Mouse (Mus musculus) right cerebral cortex, postnatal 4 days (tissue): ENCODE data around the gene Arl1.
A peak's percentile ranks its signal among the peaks of the same experiment; 100 is the strongest.
"Not testable (repeated sequence)": the region's sequence is repeated elsewhere in the genome, so short reads cannot be mapped to it uniquely, and the experiment has no call there.

ENCODE experiments used
- DNase-seq: peaks from one replicate; pipeline ENCODE4 v3.0.0-alpha.2; 2022

The Arl1 gene

GRCm38 (mm10) chr10:88730571-88731495 is at the start of gene Arl1:
Gene Arl1 (plus strand): TSS chr10:88730858.
- DNase-seq, result peak; percentile 89

DNA sequence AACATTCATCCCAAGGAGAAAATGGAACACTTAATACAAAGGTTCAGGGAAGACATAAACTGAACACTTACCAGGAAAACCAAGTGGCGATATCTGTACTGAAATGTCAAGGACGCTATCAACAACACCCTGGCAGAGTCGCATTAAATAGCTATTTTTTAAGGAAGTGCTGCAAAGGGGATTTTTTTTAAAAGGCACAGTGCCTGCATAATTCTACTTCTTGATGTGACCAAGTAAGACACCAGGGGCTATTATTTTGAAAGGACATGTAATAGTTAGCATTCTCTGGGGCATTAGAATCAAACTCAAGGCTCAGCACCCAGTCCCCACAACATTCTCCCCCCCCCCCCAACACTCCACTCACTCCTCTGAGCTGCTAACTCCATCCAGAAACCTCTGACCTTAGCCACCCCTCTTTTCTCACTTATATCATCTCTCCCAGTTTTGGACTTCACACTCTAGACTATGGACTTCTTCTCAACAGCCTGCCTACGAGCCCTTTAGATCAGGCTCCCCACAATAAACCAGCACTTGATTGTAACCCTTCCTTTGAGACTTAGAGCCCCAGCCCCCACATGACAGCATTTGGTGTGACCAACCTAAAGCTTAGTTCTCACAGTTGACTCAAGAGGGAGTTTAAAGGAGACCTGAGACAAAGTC is 47.6 kb upstream of the Arl1 start:
- DNase-seq, result no peak

DNA sequence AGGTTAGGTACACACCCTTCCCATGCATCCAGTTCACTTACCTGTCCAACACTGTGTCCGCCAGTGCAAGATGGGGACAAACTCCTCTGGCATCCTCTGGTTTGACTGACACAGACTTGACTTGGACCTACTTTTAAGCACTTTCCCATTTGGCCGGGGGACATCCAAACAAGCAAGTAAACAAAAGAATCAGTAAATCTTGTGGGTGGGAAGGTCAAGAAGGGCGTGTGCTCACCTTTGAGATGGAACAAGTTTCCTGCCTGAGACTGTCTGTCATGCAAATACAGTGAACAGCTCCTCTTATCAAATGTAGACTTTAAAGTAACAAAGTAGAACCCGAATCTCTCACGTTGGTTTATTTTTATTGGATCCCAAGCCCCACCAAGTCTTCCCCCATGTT is 45.7 kb upstream of the Arl1 start, which contains the start of gene Spic:
Gene Spic (minus strand): TSS at position 91 of the 400 bp plus-strand sequence.
- DNase-seq, result no peak

DNA sequence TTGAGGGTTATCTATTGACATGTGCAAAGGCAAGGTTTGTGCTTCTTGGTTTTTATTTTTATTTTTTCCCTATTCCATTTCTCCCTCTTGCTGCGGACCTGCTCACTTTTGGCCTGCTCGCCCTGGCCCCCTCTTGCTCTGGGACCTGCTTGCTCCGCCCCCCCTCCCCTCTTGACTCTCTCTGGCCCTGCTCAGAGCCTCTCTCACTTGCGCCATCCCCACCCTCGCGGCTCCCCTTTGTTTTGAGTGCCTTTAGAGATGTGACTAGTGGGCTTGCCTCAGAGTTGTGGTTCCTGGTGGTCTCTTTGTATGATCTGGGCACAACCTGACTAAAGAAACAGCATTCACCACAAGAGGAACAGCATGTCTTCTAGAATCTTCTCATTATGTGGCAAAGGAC is 29.7 kb upstream of the Arl1 start:
- DNase-seq, result no peak

DNA sequence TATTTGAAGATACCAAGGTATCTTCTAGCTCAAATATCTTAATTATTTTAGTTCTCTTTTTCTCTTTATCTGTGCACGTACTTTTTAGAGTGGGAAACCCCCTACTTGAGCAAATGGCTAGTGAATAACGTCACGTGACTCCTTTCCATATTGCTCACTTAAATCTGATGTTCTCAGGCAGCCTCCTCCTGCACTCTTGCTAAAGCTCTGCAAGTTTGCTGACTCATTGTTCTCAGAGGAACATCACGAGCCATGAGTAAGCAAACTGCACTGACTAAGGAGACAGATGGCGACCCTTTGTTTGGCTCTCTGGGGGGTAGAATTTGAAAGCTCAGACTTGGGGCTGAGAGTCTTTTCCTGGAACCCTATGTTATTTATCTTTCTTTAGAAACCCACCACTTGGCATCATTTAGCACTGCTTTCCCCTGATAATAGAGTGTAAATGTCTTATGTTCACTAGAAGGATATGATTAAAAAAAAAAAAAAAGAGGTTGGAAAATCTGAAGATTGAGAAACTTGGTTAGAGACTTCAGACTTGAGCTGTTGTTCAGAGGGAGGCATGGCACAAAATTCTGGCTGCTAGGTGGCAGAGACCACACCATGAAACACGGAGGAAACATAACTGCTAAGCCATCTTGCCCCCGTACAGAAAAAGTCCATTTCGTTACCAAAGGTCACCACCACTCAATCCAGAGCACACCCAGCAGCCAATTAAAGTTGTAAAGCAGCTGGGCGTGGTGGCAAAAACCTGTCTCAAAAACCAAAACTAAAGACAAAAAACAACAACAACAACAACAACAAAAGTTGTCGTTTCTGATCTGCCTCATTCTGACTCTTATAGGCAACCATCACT is 21.8 kb upstream of the Arl1 start:
- DNase-seq, result no peak

GRCm38 (mm10) chr10:88712359-88712758 is 18.3 kb upstream of the Arl1 start:
- DNase-seq, result no peak

DNA sequence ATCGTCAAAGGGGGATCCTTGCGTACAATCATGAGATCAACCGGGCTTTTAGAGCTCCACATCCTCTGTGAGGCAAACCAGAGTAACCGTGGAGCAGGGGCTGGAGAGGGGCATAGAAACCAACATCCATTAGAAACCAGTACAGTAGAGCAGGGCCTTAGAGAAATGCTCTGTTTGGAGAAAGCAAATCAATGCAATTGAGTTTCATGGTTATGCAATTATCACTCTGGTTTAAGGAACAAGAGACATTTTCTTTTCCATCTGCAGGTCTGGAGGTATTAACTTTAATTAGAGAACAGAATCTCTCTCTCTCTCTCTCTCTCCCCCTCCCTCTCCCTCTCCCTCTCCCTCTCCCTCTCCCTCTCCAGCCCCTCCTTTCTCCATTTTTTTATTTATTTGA is 15.9 kb upstream of the Arl1 start:
- DNase-seq, result no peak

DNA sequence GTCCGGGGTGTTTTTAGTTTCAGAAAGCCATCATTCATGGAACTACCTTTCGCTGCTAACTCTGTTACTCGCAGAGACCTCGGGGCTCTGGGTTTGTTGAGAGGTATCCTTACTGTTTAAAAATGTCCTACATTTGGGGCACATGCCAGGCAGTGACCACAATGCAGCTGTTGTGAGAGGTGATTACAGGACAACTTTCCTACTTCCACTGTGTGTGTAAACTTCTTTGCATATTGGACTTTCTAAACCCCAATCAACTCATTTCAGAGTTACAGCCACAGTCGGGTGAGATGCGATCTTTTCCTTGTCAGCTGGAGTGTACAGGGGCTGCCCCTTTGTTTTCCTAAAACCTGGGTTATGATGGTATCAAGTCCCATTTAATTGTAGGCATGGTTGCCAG is 15.0 kb upstream of the Arl1 start:
- DNase-seq, result no peak

DNA sequence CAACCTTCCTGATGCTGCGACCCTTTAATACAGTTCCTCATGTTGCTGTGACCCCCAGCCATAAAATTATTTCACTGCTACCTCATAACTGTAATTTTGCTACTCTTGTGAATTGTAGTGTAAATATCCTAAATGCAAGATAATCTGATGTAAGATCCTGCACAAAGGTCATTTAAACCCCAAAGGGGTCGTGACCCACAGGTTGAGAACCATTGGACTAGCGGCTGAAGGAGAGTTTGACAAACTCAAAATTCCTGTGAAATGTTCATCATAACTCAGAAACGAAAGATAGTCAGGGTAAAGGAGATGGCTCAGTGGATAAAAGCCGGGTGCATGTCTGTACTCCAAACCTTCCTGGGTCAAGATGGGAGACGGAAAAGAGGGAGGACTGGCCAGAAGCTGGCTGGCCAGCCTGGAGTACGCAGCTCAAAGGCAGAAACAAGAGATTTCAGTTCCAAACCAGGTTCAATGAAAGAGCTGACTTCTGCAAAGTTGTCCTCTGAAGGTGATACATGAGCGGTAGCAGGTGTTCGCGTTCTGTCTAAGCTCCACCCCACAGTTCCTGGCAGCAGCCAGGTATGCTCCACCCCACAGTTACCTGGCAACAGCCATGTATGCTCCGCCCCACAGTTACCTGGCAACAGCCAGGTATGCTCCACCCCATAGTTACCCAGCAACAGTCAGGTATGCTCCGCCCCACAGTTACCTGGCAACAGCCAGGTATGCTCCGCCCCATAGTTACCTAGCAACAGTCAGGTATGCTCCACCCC is 13.5 kb upstream of the Arl1 start:
- no peak for DNase-seq

- DNase-seq, result no peak
Measured at GRCm38 (mm10) chr10:88717756-88718025, 13.0 kb upstream of the Arl1 start.

- DNase-seq, result no peak
Measured at GRCm38 (mm10) chr10:88719618-88720017, 11.0 kb upstream of the Arl1 start.

- no peak for DNase-seq
Measured at GRCm38 (mm10) chr10:88725343-88725742, 5.3 kb upstream of the Arl1 start.

GRCm38 (mm10) chr10:88727128-88727527 is 3.5 kb upstream of the Arl1 start:
- peak; percentile 60 for DNase-seq

- DNase-seq, result no peak
Measured at GRCm38 (mm10) chr10:88728166-88728565, 2.5 kb upstream of the Arl1 start.

DNA sequence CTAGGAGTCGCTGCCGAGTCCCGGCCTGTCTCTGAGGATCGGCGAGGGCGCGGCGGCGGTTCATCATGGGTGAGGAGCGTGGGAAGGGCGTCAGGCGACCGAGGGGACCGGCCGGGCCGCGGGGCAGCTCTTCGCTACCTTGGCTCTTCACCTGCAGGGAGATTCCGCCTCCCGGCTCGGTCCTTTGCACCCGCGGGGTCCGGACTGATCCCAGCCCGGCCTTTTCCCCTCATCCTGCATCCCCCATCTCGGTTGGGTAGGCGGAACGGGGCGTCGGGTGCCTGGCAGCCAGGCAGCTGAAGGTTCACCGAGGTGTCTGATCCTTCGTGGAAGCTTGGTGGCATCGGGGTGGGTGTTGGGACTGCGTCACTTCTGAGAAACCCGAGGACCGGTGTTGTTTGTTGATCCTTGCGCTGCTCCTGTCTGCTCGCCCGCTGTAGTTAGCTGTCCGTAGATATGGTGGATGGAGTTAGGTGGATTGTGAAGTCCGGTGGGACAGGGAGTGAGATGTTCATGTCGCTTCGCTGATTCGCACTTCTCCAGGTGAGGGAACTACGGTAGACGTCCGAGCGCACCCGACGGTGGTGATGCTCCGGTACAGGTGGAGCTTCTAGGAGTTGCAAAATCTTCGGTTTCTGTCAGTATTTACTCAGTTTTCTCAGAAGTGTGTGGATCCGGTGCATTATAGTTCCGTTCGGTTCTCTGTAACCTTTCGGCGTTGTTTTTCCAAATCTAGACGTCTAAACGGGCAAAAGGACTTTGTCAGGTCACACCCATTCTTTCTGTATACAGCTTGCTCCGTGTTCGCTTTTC is 1.0 kb downstream of the Arl1 start:
- no peak for DNase-seq

- DNase-seq, result no peak
Measured at GRCm38 (mm10) chr10:88732309-88732622, 1.6 kb downstream of the Arl1 start.

GRCm38 (mm10) chr10:88739074-88739473 is 8.4 kb downstream of the Arl1 start:
- DNase-seq, result not testable (repeated sequence)

- no peak for DNase-seq
Measured at GRCm38 (mm10) chr10:88739818-88740217, 9.2 kb downstream of the Arl1 start.

DNA sequence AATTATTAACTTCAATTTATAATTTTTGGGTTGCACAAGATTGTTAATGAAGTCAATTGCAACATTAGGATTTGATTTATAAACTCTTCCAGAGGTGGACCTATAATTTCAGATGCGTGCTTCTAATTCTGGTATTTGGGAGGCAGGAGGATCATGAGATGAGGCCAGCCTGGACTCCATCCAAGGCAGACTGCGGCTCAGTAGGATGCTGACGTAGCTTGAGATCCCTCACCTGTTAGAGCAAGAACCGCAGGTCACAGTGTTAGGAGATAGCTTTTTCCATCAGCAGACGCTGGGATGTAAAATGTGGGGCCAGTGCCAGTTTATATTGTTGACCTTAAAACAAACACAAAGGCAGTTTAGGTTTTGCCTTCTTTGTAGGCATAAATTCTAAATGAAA is 10.1 kb downstream of the Arl1 start:
- no peak for DNase-seq

GRCm38 (mm10) chr10:88741426-88741825 is 10.8 kb downstream of the Arl1 start:
- no peak for DNase-seq

DNA sequence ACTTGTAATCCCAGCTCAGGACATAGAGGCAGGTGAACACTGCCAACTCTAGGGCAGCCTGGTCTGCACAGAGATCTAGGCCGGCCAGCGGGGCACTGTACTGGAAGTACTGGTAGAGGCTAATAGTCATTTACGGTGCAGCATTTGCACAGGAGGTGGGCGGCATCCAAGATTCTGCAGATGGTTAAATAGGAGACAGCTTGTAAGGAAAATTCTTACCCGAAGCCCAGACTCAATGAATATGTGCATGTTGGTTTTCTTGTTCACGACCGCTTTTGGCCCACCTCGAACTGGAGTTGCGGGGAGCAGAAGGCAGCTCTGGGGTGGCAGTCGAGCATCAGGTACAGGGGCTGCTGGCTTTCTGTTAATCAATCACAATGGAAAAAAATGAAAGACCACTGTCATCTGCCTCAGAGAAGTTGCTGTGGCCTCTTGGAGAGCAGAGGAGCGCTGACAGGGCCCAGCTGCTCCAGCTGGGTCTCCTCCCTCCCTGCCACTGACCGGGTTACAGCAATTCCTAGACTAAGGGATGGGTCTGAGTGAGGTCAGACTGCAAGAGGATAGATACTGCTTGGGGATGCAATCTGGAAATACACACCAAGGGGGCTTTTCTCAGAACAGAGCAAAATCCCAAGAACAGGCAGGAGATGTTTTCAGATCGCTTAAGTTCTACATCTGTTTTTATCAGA is 31.0 kb downstream of the Arl1 start:
- DNase-seq, result no peak
